Mouse (Mus musculus) heart, postnatal 4 days (tissue): Measurements from ENCODE around the gene Pdgfc. TPM values are rescaled to one million over a fixed set of nuclear protein-coding genes. Genes with fewer than 3 reads are reported as not detected.
"Not testable (repeated sequence)": the region's sequence is repeated elsewhere in the genome, so short reads cannot be mapped to it uniquely, and the experiment has no call there.

Experiments
- DNase-seq: peaks from one replicate; pipeline ENCODE4 v3.0.0; 2021
- total RNA-seq, 2 experiments: library from RNA; stranded (reverse); gene quantifications; 2 replicates each; pipeline ENCODE4 v1.2.3; 2021

The Pdgfc gene
- total RNA-seq, 2 experiments from 2014 or later, result 3.9 to 4.5 TPM

DNA sequence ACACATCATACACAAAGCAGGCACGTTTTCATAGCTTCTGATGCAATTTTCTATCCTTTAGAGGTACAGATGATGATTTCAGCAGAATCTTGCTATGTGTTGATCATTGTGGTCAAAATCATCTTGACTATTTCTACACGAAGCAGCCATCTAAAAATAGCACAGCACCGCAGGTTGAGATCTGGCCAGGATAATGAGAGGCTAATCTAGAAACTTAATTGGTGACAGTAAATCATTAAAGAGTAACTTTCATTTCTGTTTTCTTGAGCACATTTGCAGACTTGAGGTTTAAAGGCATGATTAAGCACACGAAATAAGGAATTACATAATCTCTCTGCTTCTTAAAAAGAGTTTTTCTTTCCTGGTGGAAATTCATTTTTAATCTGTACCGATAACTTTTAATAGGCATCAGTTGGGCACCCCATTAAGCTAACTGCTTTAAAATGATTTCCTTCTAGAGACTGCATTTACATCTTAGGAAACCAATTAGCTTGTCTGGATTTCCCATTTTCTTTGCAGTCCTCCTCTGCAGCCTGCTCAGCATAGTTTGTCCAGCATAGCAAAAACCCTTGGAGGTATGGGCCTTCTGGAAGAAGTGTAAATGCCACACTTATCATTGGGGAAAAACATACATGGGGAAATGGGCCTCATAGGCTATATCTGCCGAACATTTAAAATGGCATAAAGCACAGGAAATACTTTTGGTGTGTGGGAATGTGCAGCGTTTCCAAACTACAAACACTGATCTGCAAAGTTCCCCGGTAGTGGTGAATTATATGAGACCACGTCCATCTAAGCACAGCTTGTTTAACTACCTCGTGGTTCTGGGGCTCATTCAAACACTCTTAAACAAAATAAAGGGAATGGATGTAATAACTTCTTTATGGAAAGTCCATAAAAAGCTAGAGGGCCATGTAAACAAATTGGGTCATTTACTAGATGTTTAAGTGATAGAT is 10.7 kb downstream of the Pdgfc start:
- no peak for DNase-seq

DNA sequence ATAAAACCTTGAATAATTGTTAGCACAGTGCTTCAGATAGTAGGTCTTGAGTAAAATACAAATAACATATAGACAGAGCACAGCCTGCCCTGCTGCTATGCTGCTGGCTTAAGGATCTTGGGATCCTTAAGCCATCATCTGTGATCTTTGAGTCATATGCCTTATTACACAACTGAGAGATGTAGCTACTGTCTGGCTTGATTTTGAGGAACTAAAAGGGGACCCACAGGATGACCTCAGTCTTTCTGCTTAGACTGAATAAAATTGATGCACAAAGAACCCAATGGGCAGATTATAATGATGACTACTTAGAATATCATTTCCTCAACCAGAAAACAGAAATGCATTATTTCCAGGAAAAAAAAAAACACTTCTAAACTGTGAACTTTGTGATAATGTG is 15.3 kb downstream of the Pdgfc start:
- DNase-seq, result no peak

DNA sequence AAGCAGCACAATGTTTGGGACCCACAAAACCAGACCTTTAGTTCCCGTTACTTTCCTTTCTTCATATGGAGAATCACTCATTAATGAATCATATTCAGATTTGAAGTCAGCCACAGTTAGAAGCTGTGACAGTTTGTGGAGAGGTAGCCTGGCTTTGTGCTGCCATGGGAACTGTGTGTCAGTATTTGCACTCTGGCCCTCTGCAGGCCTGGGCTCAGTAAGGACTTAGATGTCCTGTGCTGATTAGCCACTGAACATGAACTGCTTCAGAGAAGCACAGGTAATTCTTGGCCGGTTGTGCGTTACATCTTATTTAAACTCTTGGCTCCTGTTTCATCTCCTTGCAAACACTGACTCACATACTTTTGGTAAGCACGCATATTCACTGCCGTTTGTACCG is 16.2 kb downstream of the Pdgfc start:
- DNase-seq, result no peak

DNA sequence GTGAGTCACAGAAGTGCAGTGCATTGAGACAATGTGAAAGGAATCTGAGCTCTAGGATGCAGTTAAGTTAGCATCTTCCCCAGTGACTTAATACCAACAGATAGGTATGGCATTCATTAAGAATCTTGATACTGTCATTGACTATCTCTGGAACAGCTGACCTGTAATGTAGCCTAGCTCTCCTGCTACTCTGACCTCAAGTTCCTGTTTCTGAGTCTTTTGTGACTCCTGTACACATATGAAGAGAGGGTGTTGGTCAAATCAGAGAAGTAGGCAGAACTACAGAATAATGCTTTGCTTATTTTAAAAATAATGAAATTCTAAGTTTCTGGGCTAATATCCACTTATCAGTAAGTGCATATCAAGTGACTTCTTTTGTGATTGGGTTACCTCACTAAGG is 17.9 kb downstream of the Pdgfc start:
- DNase-seq, result no peak

DNA sequence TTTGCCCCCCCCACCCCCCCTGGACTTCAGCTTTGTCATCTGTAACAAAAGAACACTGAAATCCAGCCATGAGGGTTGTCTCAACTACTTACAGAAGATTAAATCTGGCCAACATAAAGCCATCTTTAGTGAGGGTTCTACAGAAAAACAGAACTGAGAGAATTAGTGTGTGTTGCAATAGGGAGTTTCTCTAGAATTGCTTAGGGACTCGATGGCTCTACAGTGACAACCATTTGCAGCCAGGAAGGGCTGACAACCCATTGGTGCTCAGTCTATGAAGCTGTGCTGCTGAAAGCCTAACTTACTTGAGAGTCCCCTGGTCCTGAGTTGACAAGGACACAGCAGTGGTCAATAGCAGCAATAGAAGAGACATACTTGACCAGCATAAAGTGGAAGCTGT is 21.5 kb downstream of the Pdgfc start:
- DNase-seq, result no peak

DNA sequence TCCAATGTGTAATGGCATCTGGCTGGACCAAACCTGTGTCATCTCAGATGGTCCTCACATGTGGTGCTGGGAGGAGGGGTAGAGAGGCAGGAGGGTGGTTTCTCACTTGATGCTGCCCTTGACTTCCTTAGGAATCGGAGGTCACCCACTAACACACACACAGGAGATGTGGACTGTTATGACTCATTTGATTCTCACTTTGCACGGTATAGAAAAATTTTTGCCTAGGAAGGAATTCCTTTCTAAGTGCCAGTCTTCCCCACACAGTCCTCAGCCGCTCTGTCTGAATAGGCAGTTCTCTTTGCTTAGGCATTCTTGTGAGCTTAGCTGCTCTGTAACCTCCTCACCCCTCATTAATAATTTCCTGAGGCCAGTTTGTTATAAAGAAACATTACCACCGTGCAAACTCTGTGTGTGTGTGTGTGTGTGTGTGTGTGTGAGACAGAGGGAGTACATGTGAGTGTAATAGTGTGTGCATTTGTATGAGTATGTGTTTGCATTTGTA is 22.4 kb downstream of the Pdgfc start:
- no peak for DNase-seq

DNA sequence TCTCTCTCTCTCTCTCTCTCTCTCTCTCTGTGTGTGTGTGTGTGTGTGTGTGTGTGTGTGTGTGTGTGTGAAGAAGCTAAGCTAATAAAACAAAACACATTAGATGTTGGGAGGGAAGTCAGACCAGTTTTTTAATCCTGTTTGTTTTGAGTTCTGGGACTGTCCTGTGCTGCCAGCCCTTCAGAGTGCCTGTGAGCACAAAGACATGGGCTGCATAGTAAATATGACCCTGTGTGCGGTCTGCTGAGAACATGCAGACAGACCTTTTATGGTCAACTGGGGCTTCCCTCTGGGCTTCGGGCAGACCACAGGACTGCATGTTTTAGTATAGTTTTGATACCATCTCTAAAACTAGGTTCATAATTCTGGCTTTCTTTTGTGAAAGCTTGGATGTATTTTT is 32.3 kb downstream of the Pdgfc start:
- DNase-seq, result no peak

DNA sequence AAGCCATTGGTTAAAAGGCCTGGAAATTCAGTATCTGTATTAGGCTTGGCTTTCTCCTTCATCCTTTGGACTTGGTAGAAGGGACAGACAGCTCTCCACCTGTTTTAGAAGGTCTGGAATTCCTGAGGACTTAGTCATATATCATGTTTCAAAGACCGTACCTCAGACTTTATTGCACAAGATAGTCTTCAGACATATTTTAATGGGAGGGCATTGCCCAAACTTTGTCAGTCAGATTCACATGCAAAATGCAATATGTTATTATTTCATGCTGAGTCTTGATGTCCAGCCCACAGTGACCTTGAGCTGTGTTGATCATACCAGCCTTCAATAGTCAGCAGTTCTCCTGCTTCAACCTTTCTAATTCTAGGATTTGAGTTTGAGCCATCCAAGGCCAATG is 64.9 kb downstream of the Pdgfc start:
- DNase-seq, result no peak

DNA sequence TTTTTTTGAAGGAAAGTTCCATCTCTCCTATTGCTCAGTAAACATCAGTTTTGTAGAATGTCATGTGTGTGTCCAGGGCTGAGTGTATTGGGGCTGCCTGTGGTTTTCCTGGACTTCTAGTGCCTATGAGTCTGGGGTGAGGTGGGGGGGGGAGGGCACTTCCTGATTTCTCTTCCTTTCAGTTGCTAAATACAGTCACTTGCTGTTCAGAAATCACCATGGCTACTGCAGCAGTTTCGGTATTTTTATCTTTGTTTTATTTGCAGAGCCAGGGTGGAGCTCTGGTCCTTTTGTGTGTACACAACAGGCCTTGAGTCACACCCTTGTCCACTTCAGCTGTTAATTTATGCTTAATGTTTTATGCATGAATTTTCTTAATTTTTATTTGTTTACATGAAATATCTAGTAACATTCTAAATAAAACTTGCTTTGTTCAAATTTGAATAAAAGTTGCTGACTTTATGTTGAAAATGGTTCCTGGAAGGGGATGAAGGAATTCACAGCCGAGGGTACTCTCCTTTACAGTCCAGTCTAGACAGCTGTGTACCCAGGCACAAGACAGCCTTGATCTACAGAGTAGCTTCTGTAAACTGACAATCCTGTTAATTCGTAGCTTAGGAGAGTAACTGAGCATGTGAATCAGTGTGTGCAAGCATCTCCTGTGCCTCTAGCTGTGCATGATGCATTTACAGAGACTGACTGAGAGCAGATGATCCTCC is 66.1 kb downstream of the Pdgfc start:
- DNase-seq, result no peak

DNA sequence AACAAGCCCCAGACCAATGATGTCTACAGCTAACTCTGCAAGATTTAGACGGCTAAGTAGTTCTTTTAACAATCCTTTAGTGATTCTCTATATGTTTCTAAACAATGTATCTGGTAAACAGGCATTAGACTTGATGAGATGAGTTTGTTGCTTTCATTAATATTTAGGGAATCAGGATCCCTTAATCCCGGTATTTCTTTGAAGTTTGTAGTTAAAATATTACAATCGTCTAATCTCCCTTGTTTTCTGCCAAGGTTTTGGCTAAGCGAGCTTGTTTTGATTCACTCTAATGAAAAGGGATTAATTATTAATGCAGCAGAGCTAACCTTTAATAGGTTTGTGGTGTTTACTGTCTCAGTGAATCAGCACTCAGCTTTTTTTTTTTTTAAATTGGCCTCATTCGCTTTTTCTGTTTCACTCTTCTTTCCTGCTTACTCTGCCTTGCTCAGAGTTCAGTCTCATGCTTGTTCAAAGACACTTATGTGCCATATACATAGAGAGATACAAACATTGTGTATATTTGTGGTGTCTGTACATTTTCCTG is 66.7 kb downstream of the Pdgfc start:
- no peak for DNase-seq

DNA sequence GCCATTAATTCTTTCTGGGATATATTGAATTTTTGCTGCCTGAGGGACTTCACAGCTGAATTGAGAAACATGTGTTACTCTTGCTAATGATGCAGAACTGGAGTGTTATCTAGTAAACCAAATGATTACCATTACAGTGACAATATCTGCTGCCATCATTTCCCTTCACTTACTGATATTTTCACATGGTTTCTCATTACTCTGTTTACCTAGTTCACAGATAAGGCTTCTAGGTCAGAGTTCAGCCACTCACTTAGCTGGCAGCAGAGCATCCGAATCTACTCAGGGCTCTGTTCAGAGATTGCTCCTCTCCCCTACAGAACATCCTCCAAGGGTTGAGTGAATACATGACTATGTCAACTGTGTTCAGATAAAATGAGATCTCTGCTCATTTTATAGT is 71.3 kb downstream of the Pdgfc start:
- DNase-seq, result no peak

DNA sequence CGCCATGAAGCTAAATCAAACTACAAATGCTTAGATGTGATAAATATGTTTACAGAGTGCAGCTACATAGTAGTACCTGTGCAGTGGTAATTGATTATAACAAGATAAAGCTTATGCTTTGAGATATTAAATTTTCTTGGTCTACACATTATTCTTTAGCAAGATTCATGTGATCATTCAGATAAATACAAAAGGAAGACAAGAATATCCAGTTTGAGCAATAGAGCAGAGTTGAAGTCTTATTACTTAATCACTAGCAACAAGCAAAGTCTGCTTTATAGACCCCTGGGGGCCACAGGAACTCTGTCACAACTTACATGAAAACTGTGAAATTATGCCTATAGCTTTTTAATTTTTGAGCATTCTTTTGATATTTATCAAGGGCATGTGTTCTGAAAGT is 74.8 kb downstream of the Pdgfc start:
- DNase-seq, result no peak

DNA sequence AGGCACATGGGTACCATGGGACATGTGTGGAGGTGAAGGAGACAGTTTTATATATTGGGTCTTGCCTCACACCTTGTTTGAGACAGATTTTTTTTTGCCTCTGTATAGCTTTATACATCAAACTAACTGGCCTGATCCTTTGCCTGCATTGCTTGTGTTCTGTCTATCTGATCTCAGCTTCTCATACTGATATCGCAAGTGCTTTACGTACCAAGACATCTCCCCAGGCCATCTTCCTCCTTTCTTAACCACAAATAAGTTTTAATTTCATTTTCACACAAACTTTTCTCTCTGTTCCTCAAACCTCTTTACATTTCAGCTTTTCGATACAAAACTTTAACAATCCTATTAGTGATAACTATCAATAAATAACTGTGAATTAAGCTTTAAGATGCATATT is 76.7 kb downstream of the Pdgfc start:
- no peak for DNase-seq

DNA sequence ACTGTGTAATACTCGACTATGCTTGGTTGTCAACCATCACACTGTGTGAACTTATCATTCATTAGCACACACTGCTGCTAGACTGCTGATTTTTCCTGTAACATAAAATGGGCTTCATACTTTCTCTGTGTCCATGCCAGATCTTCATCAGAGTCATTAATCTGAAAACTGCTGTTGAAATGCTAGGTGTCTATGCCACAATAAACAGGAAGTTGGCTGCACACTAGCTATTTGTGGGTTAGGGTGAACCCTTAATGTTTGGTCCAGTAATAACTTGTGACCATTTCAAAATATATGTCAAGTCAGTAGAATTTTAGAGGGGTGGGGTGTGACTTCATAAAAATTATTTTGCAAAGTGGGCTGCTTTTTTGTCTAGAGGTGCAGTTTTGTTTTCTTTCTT is 84.4 kb downstream of the Pdgfc start:
- DNase-seq, result no peak

DNA sequence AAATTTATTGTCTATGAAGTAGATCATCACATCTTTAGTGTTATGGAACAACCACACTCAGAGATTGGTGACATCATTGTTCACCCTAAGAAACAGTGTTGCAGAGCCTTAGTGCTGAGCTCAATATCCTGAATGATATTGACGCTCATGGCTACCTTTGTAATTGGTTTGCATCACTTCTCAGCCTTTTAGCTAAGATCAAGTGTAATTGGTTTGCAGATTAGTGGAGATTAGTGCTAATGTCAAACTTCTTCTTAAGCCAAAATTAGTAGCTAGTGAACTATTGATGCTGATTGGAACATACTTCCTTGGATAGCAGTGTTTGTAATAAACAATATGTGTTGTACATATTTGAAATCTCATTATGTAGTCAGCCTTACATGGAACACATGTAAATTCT is 85.5 kb downstream of the Pdgfc start:
- no peak for DNase-seq

DNA sequence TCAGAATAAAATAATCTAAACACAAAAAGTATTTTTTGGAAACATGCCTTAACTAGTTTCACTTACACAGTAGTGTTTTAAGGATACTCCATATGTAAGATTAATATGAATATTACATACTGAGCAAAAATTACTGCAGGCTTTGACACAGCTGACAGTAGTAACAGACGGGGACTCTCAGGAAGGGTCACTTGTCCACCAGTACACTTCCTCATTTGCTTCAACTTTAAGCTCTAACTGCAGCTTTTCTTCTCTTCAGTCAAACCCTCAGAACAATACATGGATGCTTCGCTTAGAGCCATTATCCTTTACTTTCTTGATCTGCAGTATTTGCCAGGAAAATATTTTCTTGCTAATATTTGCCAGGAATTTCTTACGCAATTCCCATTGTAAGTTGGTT is 87.2 kb downstream of the Pdgfc start:
- no peak for DNase-seq

DNA sequence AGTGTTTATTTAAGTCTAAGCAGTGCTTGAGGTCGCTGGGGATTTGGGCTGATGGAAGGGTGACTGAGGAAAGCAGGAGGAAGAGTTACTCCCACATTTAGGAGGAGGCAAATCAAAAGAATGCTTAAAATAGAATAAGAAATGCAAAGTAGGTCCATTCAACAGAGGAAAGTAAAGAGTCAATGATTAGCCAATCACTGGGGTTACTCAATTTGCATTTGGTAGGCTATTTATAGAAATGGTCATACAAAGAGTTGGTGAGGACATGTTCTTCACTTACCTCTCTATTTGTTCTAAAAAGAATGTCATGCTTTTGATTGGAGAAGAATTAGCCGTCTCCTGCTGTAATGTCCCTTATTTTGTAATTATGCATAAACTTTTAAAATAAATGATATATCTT is 90.8 kb downstream of the Pdgfc start:
- DNase-seq, result no peak

DNA sequence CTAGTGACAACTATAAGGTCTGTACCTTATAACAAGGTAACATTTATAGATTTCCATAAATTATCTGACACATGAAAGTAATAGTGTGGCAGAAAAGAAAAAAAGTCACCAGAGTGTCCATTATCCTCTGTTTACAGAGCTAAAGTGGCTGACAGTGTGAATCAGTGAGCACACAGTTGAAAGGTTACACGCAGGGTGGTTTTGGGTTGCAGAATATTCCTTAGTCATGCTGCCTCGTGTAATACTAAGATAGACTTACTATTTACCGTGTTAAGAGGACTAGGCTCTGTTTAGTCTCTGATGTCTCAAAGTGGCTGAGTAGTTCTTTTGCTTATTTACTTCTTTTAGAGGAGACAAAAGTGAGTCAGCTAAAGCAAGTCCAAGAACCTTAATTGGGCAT is 100.8 kb downstream of the Pdgfc start:
- DNase-seq, result no peak

DNA sequence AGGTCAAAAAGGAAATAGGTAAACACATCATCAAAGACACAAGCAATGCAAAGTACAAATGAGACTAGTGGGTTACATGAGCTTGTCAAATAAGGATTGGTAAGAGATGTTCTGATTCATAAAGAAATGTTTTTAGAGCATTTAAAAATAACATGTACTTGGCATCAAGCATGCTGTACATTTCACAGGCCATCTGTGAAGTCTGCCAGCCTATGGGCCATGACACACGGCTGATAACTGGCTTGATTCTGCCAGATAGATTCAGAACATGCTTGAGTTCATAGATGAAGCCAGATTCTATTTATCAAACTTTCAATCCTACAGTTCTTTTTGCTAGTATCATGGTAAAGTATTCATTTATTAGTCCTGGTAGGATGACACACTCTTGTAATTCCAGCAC is 101.8 kb downstream of the Pdgfc start:
- not testable (repeated sequence) for DNase-seq

DNA sequence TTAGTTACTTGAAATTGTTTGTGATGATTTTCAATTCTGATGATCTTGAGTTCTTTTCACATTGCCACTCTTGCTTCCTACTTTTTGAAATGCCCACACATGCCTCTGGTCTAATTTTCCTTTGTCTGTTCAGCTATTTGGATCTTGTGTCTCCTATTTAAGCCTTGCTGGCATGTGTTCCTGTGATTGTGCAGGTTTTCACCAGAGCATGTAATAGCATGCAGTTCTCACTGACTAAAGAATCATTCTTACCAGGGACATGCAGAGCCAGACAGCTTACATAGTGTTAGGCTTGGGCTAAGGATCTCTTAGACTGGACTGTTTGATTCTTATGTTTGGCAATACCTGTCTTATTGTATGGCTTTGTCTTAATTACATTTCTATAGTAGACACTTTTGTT is 107.5 kb downstream of the Pdgfc start:
- DNase-seq, result no peak

DNA sequence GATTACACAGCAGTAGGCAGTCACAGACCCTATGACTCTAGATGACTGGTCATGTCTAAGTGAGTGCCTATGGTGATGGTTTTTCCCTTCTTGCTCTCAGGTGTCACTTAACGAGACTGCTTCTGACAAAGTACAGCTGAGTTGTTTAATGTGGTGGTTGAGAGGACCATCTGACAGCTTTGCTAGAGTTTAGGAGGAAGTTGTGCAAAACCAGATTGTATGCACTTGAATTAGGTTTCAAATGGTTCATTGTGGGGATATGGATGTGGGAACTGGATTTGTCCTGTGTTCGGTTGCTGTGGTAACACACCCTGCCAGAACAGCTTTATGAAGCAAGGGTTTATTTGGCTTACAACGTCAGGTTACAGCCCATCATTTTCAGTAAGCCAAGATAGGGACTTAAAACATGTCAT is 112.9 kb downstream of the Pdgfc start:
- no peak for DNase-seq

DNA sequence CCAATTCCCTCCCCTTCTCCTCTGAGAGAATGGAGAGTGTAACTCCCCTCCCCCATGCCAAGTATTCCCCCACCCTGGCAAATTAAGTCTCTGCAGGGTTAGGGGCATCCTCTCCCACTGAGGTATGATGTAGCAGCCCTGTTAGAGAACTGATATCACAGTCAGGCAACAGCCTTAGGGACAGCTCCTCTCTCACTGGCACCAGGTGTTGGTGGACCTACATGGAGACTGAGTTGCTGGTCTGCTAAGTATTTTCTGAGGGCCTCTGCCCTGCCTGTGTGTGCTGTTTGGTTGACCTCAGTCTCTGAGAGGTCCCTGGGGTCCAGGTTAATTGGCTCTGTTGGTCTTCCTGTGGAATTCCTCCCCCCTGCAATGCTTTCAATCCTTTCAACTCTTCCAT is 114.0 kb downstream of the Pdgfc start:
- DNase-seq, result no peak

DNA sequence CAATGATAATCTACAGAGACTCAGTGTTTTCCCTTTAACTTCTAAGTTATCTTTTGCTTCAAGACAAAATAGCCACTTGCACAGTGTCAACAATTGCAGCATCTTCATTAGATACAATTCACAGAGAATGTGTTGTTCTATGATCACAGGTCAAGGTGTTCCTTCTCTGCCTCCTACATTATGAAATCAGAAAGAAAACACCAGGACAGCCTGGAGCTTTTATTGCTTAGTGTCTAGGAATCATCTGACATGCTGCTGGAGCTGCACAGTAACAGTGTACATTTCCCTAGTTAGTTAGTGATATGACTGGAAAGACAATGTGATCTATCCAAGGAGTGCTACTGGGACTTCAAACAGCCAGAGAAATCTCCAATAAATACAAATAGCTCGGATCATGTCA is 118.2 kb downstream of the Pdgfc start:
- no peak for DNase-seq
